Mouse (Mus musculus) ovary, postnatal 14 days (tissue): Measurements from ENCODE around the gene Nmnat1.
A peak's percentile ranks its signal among the peaks of the same experiment; 100 is the strongest.

ENCODE experiments used
- DNase-seq: peaks from one replicate; pipeline ENCODE4 v3.0.0; 2022; ENCODE audit warnings: low spot score

Gene Nmnat1

GRCm38 (mm10) chr4:149485053-149485824 lies at the start of gene Nmnat1, which contains the start of gene Lzic:
TSS of gene Nmnat1 (minus strand) at chr4:149485202.
TSS of gene Lzic (plus strand) at chr4:149485229.
- DNase-seq, result peak; percentile 86

- no peak for DNase-seq
Observed at GRCm38 (mm10) chr4:149529691-149530090, 44.7 kb upstream of the Nmnat1 start.

GRCm38 (mm10) chr4:149527621-149528354 lies 42.8 kb upstream of the Nmnat1 start:
- DNase-seq, result no peak

- DNase-seq, result no peak
Observed at GRCm38 (mm10) chr4:149526330-149526729, 41.3 kb upstream of the Nmnat1 start.

DNA sequence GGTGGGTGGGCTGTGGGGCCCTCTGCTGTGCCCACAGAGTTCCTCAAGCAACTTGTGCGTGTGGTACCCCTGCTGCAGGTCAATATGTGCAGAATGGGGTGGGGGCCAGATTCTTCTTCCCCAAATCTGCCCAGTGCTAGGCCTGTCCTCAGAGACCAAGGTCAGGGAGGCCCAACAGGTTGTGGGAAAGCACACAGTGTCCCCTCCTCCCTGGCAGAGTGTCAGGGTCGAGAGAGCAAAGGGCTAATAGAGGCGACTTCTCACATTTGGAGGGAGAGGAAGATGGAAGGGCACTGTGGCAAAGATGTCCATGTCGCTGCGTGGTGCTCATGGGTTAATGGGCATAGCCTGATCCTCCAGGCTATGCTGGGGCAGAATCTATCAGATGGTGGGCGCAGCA lies 40.8 kb upstream of the Nmnat1 start:
- no peak for DNase-seq

- no peak for DNase-seq
Observed at GRCm38 (mm10) chr4:149525170-149525569, 40.2 kb upstream of the Nmnat1 start.

- no peak for DNase-seq
Observed at GRCm38 (mm10) chr4:149523961-149524360, 39.0 kb upstream of the Nmnat1 start.

DNA sequence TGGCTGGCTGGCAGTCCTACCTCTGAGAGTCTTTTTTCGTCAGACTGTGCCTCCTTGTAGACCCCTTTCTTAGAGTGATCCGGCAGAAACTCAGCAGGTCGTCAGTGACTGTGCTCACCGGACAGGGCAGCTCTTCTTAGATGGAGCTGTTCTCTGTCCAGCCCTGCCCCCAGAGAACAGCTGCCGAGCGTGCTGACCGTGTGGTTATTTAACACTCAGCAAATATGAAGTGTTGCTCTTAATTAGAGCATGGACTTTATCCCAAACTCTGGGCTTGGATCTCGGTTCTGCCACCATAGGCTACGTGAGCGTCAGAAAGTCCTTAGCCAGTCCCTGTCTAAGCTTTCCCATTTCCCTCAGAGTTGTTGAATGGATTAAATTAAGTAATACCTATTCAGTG lies 36.3 kb upstream of the Nmnat1 start:
- no peak for DNase-seq

GRCm38 (mm10) chr4:149518351-149519220 lies 33.6 kb upstream of the Nmnat1 start:
- peak; percentile 17 for DNase-seq

GRCm38 (mm10) chr4:149517868-149518340 lies 32.9 kb upstream of the Nmnat1 start, which contains the start of gene Ctnnbip1:
TSS of gene Ctnnbip1 (plus strand) at chr4:149518236.
- DNase-seq, result peak; percentile 97

DNA sequence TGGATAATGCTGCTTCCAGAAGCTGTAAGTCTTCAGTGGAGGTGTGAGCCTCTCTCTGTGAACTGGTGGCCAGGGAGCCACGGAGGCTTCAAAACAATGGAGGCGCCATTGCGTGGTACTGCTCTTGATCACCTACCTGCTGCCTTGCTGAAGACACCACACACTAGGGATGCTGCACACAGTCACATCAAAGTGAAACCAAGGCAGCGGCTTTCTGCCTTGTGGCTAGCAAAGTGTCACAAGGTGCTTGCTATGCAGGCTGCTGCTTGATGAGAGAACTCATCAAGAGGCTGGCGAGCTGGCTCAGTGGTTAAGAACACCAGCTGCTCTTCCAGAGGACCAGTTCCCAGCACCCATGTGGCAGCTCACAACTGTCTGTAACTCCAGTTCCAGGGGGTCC lies 30.7 kb upstream of the Nmnat1 start:
- DNase-seq, result no peak

- no peak for DNase-seq
Observed at GRCm38 (mm10) chr4:149512072-149512471, 27.1 kb upstream of the Nmnat1 start.

- no peak for DNase-seq
Observed at GRCm38 (mm10) chr4:149511221-149511646, 26.2 kb upstream of the Nmnat1 start.

DNA sequence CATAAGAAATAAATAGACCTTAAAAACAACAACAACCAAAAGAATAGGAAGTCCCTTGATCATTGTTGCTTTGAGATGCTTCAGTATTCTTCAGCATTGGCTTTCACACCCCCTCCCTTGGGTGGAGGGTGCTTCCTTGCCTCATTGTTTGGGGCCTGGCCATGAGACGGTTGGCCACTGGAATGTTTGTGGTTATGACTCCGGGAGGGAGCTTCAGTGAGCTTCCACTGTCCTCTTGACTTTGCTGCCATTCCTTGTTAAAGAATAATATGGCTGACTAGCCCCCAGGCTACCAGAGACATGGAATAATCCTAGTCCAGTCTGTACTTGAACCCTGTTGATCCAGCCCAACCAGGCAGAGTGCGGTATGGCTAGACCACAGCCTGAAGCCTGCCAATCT lies 21.9 kb upstream of the Nmnat1 start:
- DNase-seq, result no peak

GRCm38 (mm10) chr4:149505261-149505967 lies 20.4 kb upstream of the Nmnat1 start:
- no peak for DNase-seq

GRCm38 (mm10) chr4:149504858-149505257 lies 19.9 kb upstream of the Nmnat1 start:
- no peak for DNase-seq

DNA sequence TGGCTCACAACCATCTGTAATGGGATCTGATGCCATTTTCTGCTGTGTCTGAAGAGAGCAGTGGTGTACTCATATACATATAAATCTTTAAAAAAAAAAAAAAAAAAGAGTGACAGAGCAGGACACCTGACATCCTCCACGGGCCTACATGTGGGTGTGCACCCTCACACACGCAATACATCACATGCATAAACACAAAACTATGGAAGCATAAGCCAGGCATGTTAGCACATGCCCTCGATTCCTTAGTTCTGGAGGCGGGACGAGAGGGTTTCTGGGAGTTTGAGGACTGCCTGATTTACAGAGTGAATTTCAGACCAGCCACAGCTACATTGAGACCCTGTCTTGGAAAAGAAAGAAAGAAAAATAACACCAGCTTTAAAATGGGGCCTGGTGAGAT lies 19.4 kb upstream of the Nmnat1 start:
- no peak for DNase-seq

DNA sequence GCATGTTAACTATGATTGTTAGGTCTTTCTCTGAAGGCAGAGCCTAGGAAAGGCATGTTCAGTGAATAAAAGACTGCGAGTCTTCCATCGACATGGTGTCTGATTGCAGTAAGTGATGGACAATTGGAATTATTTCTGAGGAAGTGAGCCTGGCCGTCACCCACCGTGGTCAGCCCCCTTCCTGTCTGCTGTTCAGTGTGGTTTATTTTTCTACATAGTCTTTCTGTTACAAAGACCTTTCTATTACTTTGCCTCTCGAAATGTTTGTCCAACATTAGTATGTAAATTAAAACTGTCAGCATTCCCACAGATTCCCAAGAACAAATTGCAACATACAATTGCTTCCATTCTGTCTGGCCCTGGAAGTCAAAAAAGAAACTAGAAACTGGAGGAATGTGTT lies 14.8 kb upstream of the Nmnat1 start:
- DNase-seq, result no peak

GRCm38 (mm10) chr4:149498901-149499300 lies 13.9 kb upstream of the Nmnat1 start:
- DNase-seq, result no peak

DNA sequence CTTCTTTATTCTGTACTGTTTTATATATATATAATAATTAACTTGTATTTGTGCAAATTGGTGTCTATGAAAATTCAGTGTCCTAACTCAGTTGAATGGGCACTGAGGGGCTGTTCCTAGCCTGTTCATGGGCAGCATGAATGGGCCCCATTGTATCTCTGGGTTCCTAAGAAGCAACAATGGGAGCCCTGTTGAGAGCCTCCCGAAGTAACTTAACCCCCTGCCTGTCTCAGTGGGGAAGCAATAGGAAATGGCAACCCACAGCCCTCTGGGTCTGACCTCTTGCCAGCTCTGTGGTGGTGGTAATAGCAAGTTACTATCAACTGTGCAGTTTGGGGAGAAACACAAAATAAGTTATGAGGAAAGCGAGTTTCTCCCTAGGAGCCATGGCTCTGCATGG lies 11.6 kb upstream of the Nmnat1 start:
- no peak for DNase-seq

DNA sequence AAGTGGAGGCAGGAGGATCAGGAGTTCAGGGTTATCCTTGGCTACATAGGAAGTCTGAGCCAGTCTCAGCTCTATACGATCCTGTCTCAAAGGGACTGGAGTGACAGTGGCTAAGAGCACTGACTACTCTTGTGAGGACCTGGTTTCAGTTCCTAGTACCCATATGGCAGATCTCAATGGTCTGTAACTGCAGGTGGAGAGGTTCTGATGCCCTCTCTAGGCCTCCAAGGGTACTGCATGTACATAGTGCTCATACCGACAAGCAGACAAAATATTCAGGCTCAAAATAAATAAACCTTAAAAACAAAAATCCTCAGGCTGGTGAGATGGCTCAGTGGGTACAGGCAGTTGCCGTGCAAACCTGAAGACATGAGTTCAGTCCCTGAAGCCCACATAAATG lies 6.1 kb upstream of the Nmnat1 start:
- no peak for DNase-seq
